Mouse (Mus musculus) lung, postnatal 0 days (tissue): ENCODE data around the gene Lrrfip1. TPM values are rescaled to one million over a fixed set of nuclear protein-coding genes. Genes with fewer than 3 reads are reported as not detected.
A peak's percentile ranks its signal among the peaks of the same experiment; 100 is the strongest.

Experiments
- ATAC-seq: fragments of 200-750 bp; cut with Nextera tagmentation; 2 replicates; pipeline ENCODE4 v1.8.0; 2017; ENCODE audit warnings: moderate library complexity
- DNase-seq: peaks from one replicate; pipeline ENCODE4 v3.0.0-alpha.2; 2016; ENCODE audit warnings: low spot score
- H3K27ac ChIP-seq: fragments of 300-500 bp; sonication (generic); 2 replicates; pipeline ENCODE4 v1.5.1; 2014; ENCODE audit warnings: antibody characterized with exemption, mild to moderate bottlenecking, low read length, mixed read lengths
- H3K27me3 ChIP-seq: fragments of 300-500 bp; sonication (generic); replicated peaks from 2 replicates; pipeline ENCODE4 v1.6.1; 2014; ENCODE audit warnings: low read length, mixed read lengths; ENCODE audit not compliant: insufficient read depth
- H3K36me3 ChIP-seq: fragments of 300-500 bp; sonication (generic); 2 replicates; pipeline ENCODE4 v1.6.1; 2014; ENCODE audit warnings: low read length, mixed read lengths; ENCODE audit not compliant: insufficient read depth
- H3K4me1 ChIP-seq: fragments of 300-500 bp; sonication (generic); 2 replicates; pipeline ENCODE4 v1.6.1; 2014; ENCODE audit warnings: antibody characterized with exemption, low read depth, low read length, mixed read lengths; ENCODE audit not compliant: insufficient read depth
- H3K4me2 ChIP-seq: fragments of 300-500 bp; sonication (generic); replicated peaks from 2 replicates; pipeline ENCODE4 v1.6.1; 2014; ENCODE audit warnings: low read depth, mild to moderate bottlenecking, low read length, moderate library complexity, mixed read lengths
- H3K4me3 ChIP-seq: fragments of 300-500 bp; sonication (generic); 2 replicates; pipeline ENCODE4 v1.5.1; 2014; ENCODE audit warnings: low read depth, low read length
- H3K9ac ChIP-seq: fragments of 300-500 bp; sonication (generic); replicated peaks from 2 replicates; pipeline ENCODE4 v1.6.1; 2014; ENCODE audit warnings: low read depth, mild to moderate bottlenecking
- H3K9me3 ChIP-seq: fragments of 300-500 bp; sonication (generic); 2 replicates; pipeline ENCODE4 v1.6.1; 2016; ENCODE audit warnings: low read length, mixed read lengths
- CTCF ChIP-seq: IDR thresholded peaks from 2 replicates; pipeline ENCODE4 v1.5.1; 2016; ENCODE audit warnings: antibody characterized with exemption, mild to moderate bottlenecking
- EP300 ChIP-seq: IDR thresholded peaks from 2 replicates; pipeline ENCODE4 v1.6.1; 2016; ENCODE audit warnings: antibody characterized with exemption, mild to moderate bottlenecking, control low read depth
- WGBS: fragments of 180-500 bp; shearing (Covaris S2); extraction: QIAGEN DNeasy Blood & Tissue Kit; methylation state at CpG from one replicate; pipeline ENCODE4 v1.1.7; 2014; 5-methylcytosine and 5-hydroxymethylcytosine counted together
- polyA plus RNA-seq: library from polyadenylated mRNA; unstranded; fragments of >200 nt; fragmentation: Nextera tagmentation; extraction: Ambion mirVana; gene quantifications from 2 replicates; pipeline ENCODE4 v1.2.1, GENCODE M21; 2015

Lrrfip1 gene
- polyA plus RNA-seq, 1 experiment from 2014 or later: 83.1 TPM

- H3K4me2 ChIP-seq: no peak overlapping the region
- H3K4me1 ChIP-seq: peaks cover 11% of the 10 kb centered on the region; the same call in 1 of the 2 replicates
- 74% methylated on average over 8 of the region's 8 CpGs for WGBS
- no peaks in the 10 kb centered on the region for H3K9me3 ChIP-seq
- no peak overlapping the region for H3K4me3 ChIP-seq
- H3K36me3 ChIP-seq: no peaks in the 10 kb centered on the region
- no peaks in the 10 kb centered on the region for H3K27me3 ChIP-seq
- TF ChIP-seq CTCF: no peak
- no peak for TF ChIP-seq EP300
- ATAC-seq (no peak), DNase-seq (no peak)
- no peak overlapping the region for H3K9ac ChIP-seq
- H3K27ac ChIP-seq: no peak overlapping the region
Observed at GRCm38 (mm10) chr1:91088941-91089340, 90.4 kb downstream of the Lrrfip1 start.

GRCm38 (mm10) chr1:91090456-91090855, 91.9 kb downstream of the Lrrfip1 start:
- 67% methylated on average over 6 of the region's 6 CpGs for WGBS

GRCm38 (mm10) chr1:91092451-91092850, 93.9 kb downstream of the Lrrfip1 start:
- Histone ChIP-seq H3K9ac (no peak overlapping the region), H3K4me2 (no peak overlapping the region), H3K4me3 (no peak overlapping the region), H3K36me3 (no peaks in the 10 kb centered on the region), H3K9me3 (no peaks in the 10 kb centered on the region), H3K27ac (no peak overlapping the region), H3K27me3 (no peaks in the 10 kb centered on the region), H3K4me1 (peaks cover 18% of the 10 kb centered on the region)
- DNase-seq: no peak
- 49% methylated on average over 6 of the region's 6 CpGs for WGBS
- ATAC-seq: no peak
- no peak for TF ChIP-seq CTCF
- TF ChIP-seq EP300: no peak

More at GRCm38 (mm10) chr1:91090456-91090855, 91.9 kb downstream of the Lrrfip1 start:
- TF ChIP-seq CTCF: no peak
- TF ChIP-seq EP300: no peak
- Histone ChIP-seq H3K4me1 (peaks cover 6% of the 10 kb centered on the region), H3K9ac (no peak overlapping the region), H3K27ac (no peak overlapping the region), H3K4me3 (no peak overlapping the region), H3K36me3 (no peaks in the 10 kb centered on the region), H3K4me2 (no peak overlapping the region), H3K9me3 (no peaks in the 10 kb centered on the region), H3K27me3 (no peaks in the 10 kb centered on the region)
- no peak for ATAC-seq
- no peak for DNase-seq

GRCm38 (mm10) chr1:91093296-91093695, 94.8 kb downstream of the Lrrfip1 start:
- no peak for TF ChIP-seq EP300
- TF ChIP-seq CTCF: no peak
- Histone ChIP-seq H3K9ac (no peak overlapping the region), H3K27me3 (no peaks in the 10 kb centered on the region), H3K4me3 (no peak overlapping the region), H3K36me3 (no peaks in the 10 kb centered on the region), H3K9me3 (no peaks in the 10 kb centered on the region), H3K4me2 (no peak overlapping the region), H3K4me1 (peaks cover 18% of the 10 kb centered on the region), H3K27ac (no peak overlapping the region)
- ATAC-seq (no peak), DNase-seq (no peak)
- 43% methylated on average over 2 of the region's 2 CpGs for whole genome bisulfite sequencing

GRCm38 (mm10) chr1:91094001-91094400, 95.5 kb downstream of the Lrrfip1 start:
- WGBS: 68% methylated on average over 5 of the region's 5 CpGs
- DNase-seq (no peak), ATAC-seq (no peak)
- H3K27me3 ChIP-seq: no peaks in the 10 kb centered on the region
- no peak overlapping the region for H3K9ac ChIP-seq
- H3K27ac ChIP-seq: no peak overlapping the region
- no peaks in the 10 kb centered on the region for H3K36me3 ChIP-seq
- TF ChIP-seq EP300: no peak
- no peak for TF ChIP-seq CTCF
- no peak overlapping the region for H3K4me2 ChIP-seq
- peaks cover 18% of the 10 kb centered on the region for H3K4me1 ChIP-seq
- H3K4me3 ChIP-seq: no peak overlapping the region
- H3K9me3 ChIP-seq: no peaks in the 10 kb centered on the region

- Histone ChIP-seq H3K36me3 (no peaks in the 10 kb centered on the region), H3K4me1 (peaks cover 18% of the 10 kb centered on the region), H3K27ac (peak overlapping the region; percentile 68), H3K4me3 (no peak overlapping the region), H3K9ac (no peak overlapping the region), H3K27me3 (no peaks in the 10 kb centered on the region), H3K4me2 (no peak overlapping the region), H3K9me3 (no peaks in the 10 kb centered on the region)
- TF ChIP-seq CTCF: no peak
- TF ChIP-seq EP300: peak; percentile 60; the same call in 1 of the 2 replicates
- DNase-seq (peak; percentile 78), ATAC-seq (peak; percentile 75)
- 37% methylated on average over 3 of the region's 3 CpGs for WGBS
Observed at GRCm38 (mm10) chr1:91095258-91095657, 96.7 kb downstream of the Lrrfip1 start.

- Histone ChIP-seq H3K27me3 (no peaks in the 10 kb centered on the region), H3K27ac (peak overlapping the region; percentile 68), H3K9ac (no peak overlapping the region), H3K4me3 (no peak overlapping the region), H3K4me2 (no peak overlapping the region), H3K36me3 (no peaks in the 10 kb centered on the region), H3K9me3 (no peaks in the 10 kb centered on the region), H3K4me1 (peaks cover 18% of the 10 kb centered on the region)
- no peak for ATAC-seq
- 32% methylated on average over 1 of the region's 1 CpGs for WGBS
- DNase-seq: no peak
- TF ChIP-seq EP300 (no peak), CTCF (no peak)
Observed at GRCm38 (mm10) chr1:91095853-91096252, 97.3 kb downstream of the Lrrfip1 start.
